Mouse (Mus musculus): ENCODE measurements around the gene Gm36210. TPM values are rescaled to one million over a fixed set of nuclear protein-coding genes. Genes with fewer than 3 reads are reported as not detected.
A peak's percentile ranks its signal among the peaks of the same experiment; 100 is the strongest.

Gene Gm36210
- polyA plus RNA-seq, 1 experiment from 2014 or later: 0.38 TPM

DNA sequence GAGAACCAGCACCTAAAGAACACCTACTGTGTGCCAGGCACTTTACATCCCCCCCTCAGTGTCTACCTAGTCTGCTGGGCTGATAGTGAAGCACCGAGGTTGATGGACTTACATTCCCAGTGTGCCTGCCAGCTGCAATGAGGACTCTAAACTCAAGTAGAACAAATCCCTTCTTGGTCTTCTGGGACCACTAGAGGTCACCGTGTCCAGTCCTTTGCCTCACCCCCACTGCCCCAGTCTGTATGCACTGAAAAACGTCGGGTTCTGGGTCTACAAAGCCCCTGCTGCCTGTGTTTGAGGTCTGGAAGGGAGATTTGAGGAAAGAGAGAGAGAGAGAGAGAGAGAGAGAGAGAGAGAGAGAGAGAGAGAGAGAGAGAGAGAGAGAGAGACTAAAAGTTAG, 18.2 kb upstream of the Gm36210 start:
- ATAC-seq: no peak
- Histone ChIP-seq H3K9me3 (replicated peaks; ENCODE audit: control insufficient read depth, low read length, poor library complexity, severe bottlenecking) (no peaks in the 10 kb centered on the region), H3K9ac (ENCODE audit: low read depth, low read length) (peak overlapping the region; percentile 85), H3K4me3 (ENCODE audit: low read depth, low read length) (peak overlapping the region; percentile 41), H3K4me1 (ENCODE audit: control insufficient read depth, insufficient read depth, low read length) (peaks cover 38% of the 10 kb centered on the region), H3K36me3 (ENCODE audit: control insufficient read depth, insufficient read depth, low read length) (peaks cover 11% of the 10 kb centered on the region), H3K27me3 (ENCODE audit: control insufficient read depth, insufficient read depth, low read depth, low read length) (no peaks in the 10 kb centered on the region), H3K27ac (ENCODE audit: low read length) (peak overlapping the region; percentile 99), H3K4me2 (ENCODE audit: low read length) (peak overlapping the region; percentile 92)
- WGBS: 0% methylated on average over 4 of the region's 4 CpGs

GRCm38 (mm10) chr7:4923586-4924364, 17.5 kb upstream of the Gm36210 start:
- Histone ChIP-seq H3K27me3 (ENCODE audit: control insufficient read depth, insufficient read depth, low read depth, low read length) (no peaks in the 10 kb centered on the region), H3K4me3 (ENCODE audit: low read depth, low read length) (peak overlapping the region; percentile 41), H3K4me2 (ENCODE audit: low read length) (peak overlapping the region; percentile 92), H3K9ac (ENCODE audit: low read depth, low read length) (peak overlapping the region; percentile 85), H3K36me3 (ENCODE audit: control insufficient read depth, insufficient read depth, low read length) (peaks cover 13% of the 10 kb centered on the region), H3K4me1 (ENCODE audit: control insufficient read depth, insufficient read depth, low read length) (peaks cover 38% of the 10 kb centered on the region), H3K27ac (ENCODE audit: low read length) (peak overlapping the region; percentile 99), H3K9me3 (replicated peaks; ENCODE audit: control insufficient read depth, low read length, poor library complexity, severe bottlenecking) (no peaks in the 10 kb centered on the region)
- ATAC-seq: peak; percentile 6
- 4% methylated on average over 37 of the region's 37 CpGs for WGBS

GRCm38 (mm10) chr7:4922931-4923565, 16.7 kb upstream of the Gm36210 start:
- peak; percentile 67 for ATAC-seq
- H3K27me3 ChIP-seq (ENCODE audit: control insufficient read depth, insufficient read depth, low read depth, low read length): no peaks in the 10 kb centered on the region
- H3K4me2 ChIP-seq (ENCODE audit: low read length): peak overlapping the region; percentile 92
- H3K36me3 ChIP-seq (ENCODE audit: control insufficient read depth, insufficient read depth, low read length): peaks cover 14% of the 10 kb centered on the region
- peak overlapping the region; percentile 99 for H3K27ac ChIP-seq (ENCODE audit: low read length)
- H3K4me3 ChIP-seq (ENCODE audit: low read depth, low read length): peak overlapping the region; percentile 41
- H3K4me1 ChIP-seq (ENCODE audit: control insufficient read depth, insufficient read depth, low read length): peaks cover 38% of the 10 kb centered on the region
- 0% methylated on average over 14 of the region's 14 CpGs for WGBS
- no peaks in the 10 kb centered on the region for H3K9me3 ChIP-seq (replicated peaks; ENCODE audit: control insufficient read depth, low read length, poor library complexity, severe bottlenecking)
- peak overlapping the region; percentile 85 for H3K9ac ChIP-seq (ENCODE audit: low read depth, low read length)

DNA sequence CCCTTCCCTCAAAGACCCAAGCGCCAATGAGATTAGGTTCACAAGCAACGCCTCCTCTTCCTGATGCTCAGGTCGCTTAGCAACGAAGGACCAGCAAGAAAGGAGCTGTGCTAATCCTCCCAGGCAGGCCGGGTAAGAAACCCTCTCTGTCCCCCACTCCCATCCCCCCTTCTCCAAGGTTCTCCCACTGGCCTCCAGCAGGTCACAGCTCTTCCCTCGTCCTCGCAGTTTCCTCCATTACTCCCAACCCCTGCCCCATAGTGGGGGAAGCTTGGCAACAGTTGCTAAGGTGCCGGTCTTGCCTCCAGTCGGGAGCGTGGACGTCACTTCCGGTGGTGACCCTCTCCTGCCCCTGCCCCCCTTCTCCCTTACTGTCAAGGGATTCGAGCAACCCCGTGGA, 16.2 kb upstream of the Gm36210 start:
- 0% methylated on average over 14 of the region's 14 CpGs for WGBS
- Histone ChIP-seq H3K4me2 (ENCODE audit: low read length) (peak overlapping the region; percentile 92), H3K36me3 (ENCODE audit: control insufficient read depth, insufficient read depth, low read length) (peaks cover 14% of the 10 kb centered on the region), H3K9ac (ENCODE audit: low read depth, low read length) (peak overlapping the region; percentile 85), H3K9me3 (replicated peaks; ENCODE audit: control insufficient read depth, low read length, poor library complexity, severe bottlenecking) (no peaks in the 10 kb centered on the region), H3K27ac (ENCODE audit: low read length) (peak overlapping the region; percentile 99), H3K4me1 (ENCODE audit: control insufficient read depth, insufficient read depth, low read length) (peaks cover 38% of the 10 kb centered on the region), H3K27me3 (ENCODE audit: control insufficient read depth, insufficient read depth, low read depth, low read length) (no peaks in the 10 kb centered on the region), H3K4me3 (ENCODE audit: low read depth, low read length) (peak overlapping the region; percentile 41)
- peak; percentile 86 for ATAC-seq

DNA sequence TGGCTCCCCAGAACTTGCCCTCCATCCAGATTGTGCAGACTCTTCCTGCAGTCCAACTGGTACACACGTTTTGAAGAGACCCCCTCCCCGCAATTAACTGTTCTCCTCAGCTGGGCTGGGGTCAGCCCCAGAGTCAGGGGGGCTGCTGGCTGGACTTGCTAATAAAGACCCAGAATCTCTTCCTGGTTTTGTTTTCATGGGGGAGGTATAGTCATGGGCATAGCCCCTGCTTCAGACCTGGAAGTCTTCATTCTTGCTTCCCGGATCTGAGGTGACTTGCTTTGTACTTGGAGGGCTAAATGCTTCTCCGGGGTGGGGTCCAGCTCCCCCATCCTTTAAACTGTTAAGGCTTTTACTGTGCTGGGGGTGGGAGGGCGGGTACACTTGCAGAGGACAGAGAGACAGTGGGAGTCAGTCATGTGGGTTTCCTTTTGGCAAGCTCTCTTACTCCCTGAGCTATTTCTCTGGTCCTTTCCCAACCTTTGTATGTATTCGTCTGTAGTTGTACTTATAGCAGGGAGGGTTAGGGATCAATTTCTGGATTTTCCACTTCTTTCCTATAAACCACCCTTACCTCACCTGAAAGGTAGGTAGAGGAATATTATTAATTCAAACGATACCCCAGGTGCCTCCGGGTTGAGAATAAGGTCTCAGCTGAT, 15.6 kb upstream of the Gm36210 start, which contains the start of gene Nat14:
Nat14 (plus strand) TSS at position 205 of the 659 bp plus-strand sequence.
- peak; percentile 1; the same call in 1 of the 2 replicates for ATAC-seq
- Histone ChIP-seq H3K27me3 (ENCODE audit: control insufficient read depth, insufficient read depth, low read depth, low read length) (no peaks in the 10 kb centered on the region), H3K4me3 (ENCODE audit: low read depth, low read length) (peak within 1 kb of the TSS; percentile 41), H3K27ac (ENCODE audit: low read length) (peak within 1 kb of the TSS; percentile 99), H3K4me2 (ENCODE audit: low read length) (peak within 1 kb of the TSS; percentile 92), H3K36me3 (ENCODE audit: control insufficient read depth, insufficient read depth, low read length) (peaks cover 14% of the 10 kb centered on the region), H3K4me1 (ENCODE audit: control insufficient read depth, insufficient read depth, low read length) (peaks cover 43% of the 10 kb centered on the region), H3K9me3 (replicated peaks; ENCODE audit: control insufficient read depth, low read length, poor library complexity, severe bottlenecking) (no peaks in the 10 kb centered on the region), H3K9ac (ENCODE audit: low read depth, low read length) (peak within 1 kb of the TSS; percentile 85)
- 16% methylated on average over 8 of the region's 8 CpGs for WGBS

GRCm38 (mm10) chr7:4920976-4921823, 14.9 kb upstream of the Gm36210 start:
- H3K27me3 ChIP-seq (ENCODE audit: control insufficient read depth, insufficient read depth, low read depth, low read length): no peaks in the 10 kb centered on the region
- H3K4me3 ChIP-seq (ENCODE audit: low read depth, low read length): no peak overlapping the region
- peak overlapping the region; percentile 99 for H3K27ac ChIP-seq (ENCODE audit: low read length)
- H3K9me3 ChIP-seq (replicated peaks; ENCODE audit: control insufficient read depth, low read length, poor library complexity, severe bottlenecking): no peaks in the 10 kb centered on the region
- peaks cover 14% of the 10 kb centered on the region for H3K36me3 ChIP-seq (ENCODE audit: control insufficient read depth, insufficient read depth, low read length)
- H3K9ac ChIP-seq (ENCODE audit: low read depth, low read length): peak overlapping the region; percentile 85
- 56% methylated on average over 23 of the region's 23 CpGs for WGBS
- H3K4me1 ChIP-seq (ENCODE audit: control insufficient read depth, insufficient read depth, low read length): peaks cover 51% of the 10 kb centered on the region
- ATAC-seq: no peak
- peak overlapping the region; percentile 92; the same call in 1 of the 2 replicates for H3K4me2 ChIP-seq (ENCODE audit: low read length)

DNA sequence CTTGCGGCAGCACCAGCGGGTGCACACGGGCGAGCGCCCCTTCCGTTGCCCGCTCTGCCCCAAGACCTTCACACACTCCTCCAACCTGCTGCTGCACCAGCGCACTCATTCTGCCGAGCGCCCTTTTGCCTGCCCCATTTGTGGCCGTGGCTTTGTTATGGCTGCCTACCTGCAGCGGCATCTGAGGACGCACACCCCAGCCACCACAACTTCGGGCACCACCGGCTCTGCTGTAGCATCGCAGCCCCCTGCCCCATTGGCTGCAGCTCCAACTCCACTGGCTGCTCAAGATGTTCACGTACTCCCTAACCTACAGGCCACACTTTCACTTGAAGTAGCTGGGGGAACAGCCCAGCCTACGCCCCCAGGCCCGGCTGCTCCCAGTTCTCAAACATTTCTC, 14.2 kb upstream of the Gm36210 start:
- Histone ChIP-seq H3K4me2 (ENCODE audit: low read length) (no peak overlapping the region), H3K9me3 (replicated peaks; ENCODE audit: control insufficient read depth, low read length, poor library complexity, severe bottlenecking) (no peaks in the 10 kb centered on the region), H3K36me3 (ENCODE audit: control insufficient read depth, insufficient read depth, low read length) (peaks cover 14% of the 10 kb centered on the region), H3K27ac (ENCODE audit: low read length) (peak overlapping the region; percentile 99), H3K4me1 (ENCODE audit: control insufficient read depth, insufficient read depth, low read length) (peaks cover 49% of the 10 kb centered on the region), H3K9ac (ENCODE audit: low read depth, low read length) (peak overlapping the region; percentile 31; the same call in 1 of the 2 replicates), H3K4me3 (ENCODE audit: low read depth, low read length) (no peak overlapping the region), H3K27me3 (ENCODE audit: control insufficient read depth, insufficient read depth, low read depth, low read length) (no peaks in the 10 kb centered on the region)
- WGBS: 91% methylated on average over 19 of the region's 19 CpGs
- no peak for ATAC-seq

DNA sequence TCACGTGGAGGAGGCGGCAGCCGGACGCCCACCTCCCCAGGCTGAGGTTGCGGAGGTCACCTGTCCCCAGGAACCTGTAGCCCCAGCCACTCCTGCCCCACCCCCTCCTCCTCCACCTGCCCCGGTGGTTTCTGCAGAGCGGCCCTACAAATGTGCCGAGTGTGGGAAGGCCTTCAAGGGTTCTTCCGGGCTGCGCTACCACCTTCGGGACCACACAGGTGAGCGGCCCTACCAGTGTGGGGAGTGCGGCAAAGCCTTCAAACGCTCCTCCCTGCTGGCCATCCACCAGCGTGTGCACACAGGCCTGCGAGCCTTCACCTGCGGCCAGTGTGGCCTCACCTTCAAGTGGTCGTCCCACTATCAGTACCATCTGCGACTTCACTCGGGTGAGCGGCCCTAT, 13.7 kb upstream of the Gm36210 start:
- no peak overlapping the region for H3K27ac ChIP-seq (ENCODE audit: low read length)

More for the DNA sequence above, 13.7 kb upstream of the Gm36210 start:
- H3K4me1 ChIP-seq (ENCODE audit: control insufficient read depth, insufficient read depth, low read length): peaks cover 44% of the 10 kb centered on the region
- 90% methylated on average over 21 of the region's 21 CpGs for WGBS
- no peak overlapping the region for H3K4me2 ChIP-seq (ENCODE audit: low read length)
- no peak overlapping the region for H3K9ac ChIP-seq (ENCODE audit: low read depth, low read length)
- H3K4me3 ChIP-seq (ENCODE audit: low read depth, low read length): no peak overlapping the region
- peaks cover 14% of the 10 kb centered on the region for H3K36me3 ChIP-seq (ENCODE audit: control insufficient read depth, insufficient read depth, low read length)
- no peak for ATAC-seq
- no peaks in the 10 kb centered on the region for H3K27me3 ChIP-seq (ENCODE audit: control insufficient read depth, insufficient read depth, low read depth, low read length)
- H3K9me3 ChIP-seq (replicated peaks; ENCODE audit: control insufficient read depth, low read length, poor library complexity, severe bottlenecking): no peaks in the 10 kb centered on the region
